Mouse (Mus musculus) heart, embryonic 15.5 days (tissue): ENCODE measurements at regions not wholly inside any gene's neighbourhood (a gene's known extent, or its start where the extent isn't known, plus 50 kb on each side); places are given as distances from the start of the nearest gene placed in this dataset.
A peak's percentile ranks its signal among the peaks of the same experiment; 100 is the strongest.

ENCODE experiments used
- ATAC-seq: fragments of 200-750 bp; cut with Nextera tagmentation; replicated peaks from 2 replicates; pipeline ENCODE4 v1.8.0; 2017; ENCODE audit warnings: low read depth, moderate TSS enrichment; ENCODE audit not compliant: insufficient number of reproducible peaks, insufficient read depth, low FRiP score
- H3K27ac ChIP-seq: fragments of 300-500 bp; sonication (generic); 2 replicates; pipeline ENCODE4 v1.5.1; 2015; ENCODE audit warnings: mild to moderate bottlenecking, inconsistent platforms
- H3K27me3 ChIP-seq: fragments of 300-500 bp; sonication (generic); 2 replicates; pipeline ENCODE4 v1.6.1; 2015; ENCODE audit warnings: inconsistent platforms
- H3K36me3 ChIP-seq: fragments of 300-500 bp; sonication (generic); 2 replicates; pipeline ENCODE4 v1.6.1; 2015; ENCODE audit warnings: mild to moderate bottlenecking, inconsistent platforms
- H3K4me1 ChIP-seq: fragments of 300-500 bp; sonication (generic); replicated peaks from 2 replicates; pipeline ENCODE4 v1.6.1; 2015; ENCODE audit warnings: inconsistent platforms
- H3K4me2 ChIP-seq: fragments of 300-500 bp; sonication (generic); 2 replicates; pipeline ENCODE4 v1.6.1; 2015; ENCODE audit warnings: inconsistent platforms, mild to moderate bottlenecking, moderate library complexity
- H3K4me3 ChIP-seq: fragments of 300-500 bp; sonication (generic); 2 replicates; pipeline ENCODE4 v1.5.1; 2015; ENCODE audit warnings: mild to moderate bottlenecking, inconsistent platforms
- H3K9ac ChIP-seq: fragments of 300-500 bp; sonication (generic); 2 replicates; pipeline ENCODE4 v1.6.1; 2015; ENCODE audit warnings: mild to moderate bottlenecking, inconsistent platforms
- H3K9me3 ChIP-seq: fragments of 300-500 bp; sonication (generic); replicated peaks from 2 replicates; pipeline ENCODE4 v1.6.1; 2016; ENCODE audit warnings: inconsistent platforms
- WGBS: fragments of 180-500 bp; shearing (Covaris S2); methylation state at CpG from one replicate; pipeline ENCODE4 v1.1.7; 2015; ENCODE audit warnings: mixed read lengths; 5-methylcytosine and 5-hydroxymethylcytosine counted together

GRCm38 (mm10) chr12:56234571-56234970, 111.1 kb downstream of the Mbip start:
- Histone ChIP-seq H3K9me3 (no peaks in the 10 kb centered on the region), H3K27me3 (no peaks in the 10 kb centered on the region), H3K4me3 (no peak overlapping the region), H3K36me3 (no peaks in the 10 kb centered on the region), H3K4me2 (no peak overlapping the region), H3K9ac (no peak overlapping the region), H3K27ac (no peak overlapping the region), H3K4me1 (no peaks in the 10 kb centered on the region)
- no peak for ATAC-seq
- 67% methylated on average over 6 of the region's 6 CpGs for WGBS

- ATAC-seq, result no peak
- Histone ChIP-seq H3K27me3 (no peaks in the 10 kb centered on the region), H3K4me2 (no peak overlapping the region), H3K9me3 (no peaks in the 10 kb centered on the region), H3K4me1 (no peaks in the 10 kb centered on the region), H3K27ac (no peak overlapping the region), H3K4me3 (no peak overlapping the region), H3K36me3 (no peaks in the 10 kb centered on the region), H3K9ac (no peak overlapping the region)
Measured at GRCm38 (mm10) chr12:56233209-56233608, 112.5 kb downstream of the Mbip start.

GRCm38 (mm10) chr12:56224142-56224895, 121.4 kb downstream of the Mbip start:
- Histone ChIP-seq H3K4me2 (no peak overlapping the region), H3K4me1 (no peaks in the 10 kb centered on the region), H3K9me3 (no peaks in the 10 kb centered on the region), H3K4me3 (no peak overlapping the region), H3K36me3 (no peaks in the 10 kb centered on the region), H3K27ac (no peak overlapping the region), H3K27me3 (no peaks in the 10 kb centered on the region), H3K9ac (no peak overlapping the region)
- no peak for ATAC-seq
- WGBS, result 78% methylated on average over 3 of the region's 3 CpGs

GRCm38 (mm10) chr12:56193524-56193923, 152.2 kb downstream of the Mbip start:
- peak; percentile 50; the same call in 1 of the 2 replicates for ATAC-seq
- Histone ChIP-seq H3K4me1 (no peaks in the 10 kb centered on the region), H3K9ac (no peak overlapping the region), H3K36me3 (no peaks in the 10 kb centered on the region), H3K9me3 (no peaks in the 10 kb centered on the region), H3K27ac (no peak overlapping the region), H3K4me3 (no peak overlapping the region), H3K27me3 (no peaks in the 10 kb centered on the region), H3K4me2 (no peak overlapping the region)
- 51% methylated on average over 3 of the region's 3 CpGs for WGBS

GRCm38 (mm10) chr12:56189562-56189961, 156.1 kb downstream of the Mbip start:
- no peaks in the 10 kb centered on the region for H3K36me3 ChIP-seq
- H3K4me1 ChIP-seq, result no peaks in the 10 kb centered on the region
- no peak overlapping the region for H3K4me3 ChIP-seq
- no peak for ATAC-seq
- no peak overlapping the region for H3K4me2 ChIP-seq
- H3K9me3 ChIP-seq, result no peaks in the 10 kb centered on the region
- H3K27ac ChIP-seq, result no peak overlapping the region
- no peak overlapping the region for H3K9ac ChIP-seq
- 87% methylated on average over 12 of the region's 12 CpGs for WGBS
- H3K27me3 ChIP-seq, result no peaks in the 10 kb centered on the region

GRCm38 (mm10) chr12:56160736-56161135, 185.0 kb downstream of the Mbip start:
- Histone ChIP-seq H3K9ac (no peak overlapping the region), H3K27ac (no peak overlapping the region), H3K4me3 (no peak overlapping the region), H3K27me3 (no peaks in the 10 kb centered on the region), H3K4me2 (no peak overlapping the region), H3K36me3 (no peaks in the 10 kb centered on the region), H3K4me1 (no peaks in the 10 kb centered on the region), H3K9me3 (no peaks in the 10 kb centered on the region)
- WGBS, result 73% methylated on average over 3 of the region's 3 CpGs
- no peak for ATAC-seq

GRCm38 (mm10) chr12:56144359-56144758, 201.3 kb downstream of the Mbip start:
- WGBS, result 51% methylated on average over 1 of the region's 1 CpGs
- H3K9me3 ChIP-seq, result no peaks in the 10 kb centered on the region
- H3K36me3 ChIP-seq, result no peaks in the 10 kb centered on the region
- no peaks in the 10 kb centered on the region for H3K4me1 ChIP-seq
- ATAC-seq, result no peak
- no peak overlapping the region for H3K27ac ChIP-seq
- no peak overlapping the region for H3K9ac ChIP-seq
- H3K4me2 ChIP-seq, result no peak overlapping the region
- no peaks in the 10 kb centered on the region for H3K27me3 ChIP-seq
- no peak overlapping the region for H3K4me3 ChIP-seq

- Histone ChIP-seq H3K9ac (no peak overlapping the region), H3K4me1 (no peaks in the 10 kb centered on the region), H3K4me3 (no peak overlapping the region), H3K27ac (no peak overlapping the region), H3K36me3 (no peaks in the 10 kb centered on the region), H3K4me2 (no peak overlapping the region), H3K27me3 (no peaks in the 10 kb centered on the region), H3K9me3 (no peaks in the 10 kb centered on the region)
- ATAC-seq, result no peak
- WGBS, result 54% methylated on average over 2 of the region's 2 CpGs
Measured at GRCm38 (mm10) chr12:56143789-56144188, 201.9 kb downstream of the Mbip start.

- Histone ChIP-seq H3K4me1 (no peaks in the 10 kb centered on the region), H3K27ac (no peak overlapping the region), H3K9me3 (no peaks in the 10 kb centered on the region), H3K4me2 (no peak overlapping the region), H3K4me3 (no peak overlapping the region), H3K36me3 (no peaks in the 10 kb centered on the region), H3K27me3 (no peaks in the 10 kb centered on the region), H3K9ac (no peak overlapping the region)
- 81% methylated on average over 4 of the region's 4 CpGs for WGBS
- ATAC-seq, result no peak
Measured at GRCm38 (mm10) chr12:56114446-56114845, 231.2 kb downstream of the Mbip start.

- Histone ChIP-seq H3K36me3 (no peaks in the 10 kb centered on the region), H3K9ac (no peak overlapping the region), H3K9me3 (no peaks in the 10 kb centered on the region), H3K4me1 (no peaks in the 10 kb centered on the region), H3K4me2 (no peak overlapping the region), H3K27me3 (no peaks in the 10 kb centered on the region), H3K4me3 (no peak overlapping the region), H3K27ac (no peak overlapping the region)
- no peak for ATAC-seq
Measured at GRCm38 (mm10) chr12:56081406-56081805, 245.3 kb downstream of the Brms1l start.

GRCm38 (mm10) chr12:56064183-56064582, 228.1 kb downstream of the Brms1l start:
- Histone ChIP-seq H3K9me3 (no peaks in the 10 kb centered on the region), H3K36me3 (no peaks in the 10 kb centered on the region), H3K27ac (no peak overlapping the region), H3K4me2 (no peak overlapping the region), H3K9ac (no peak overlapping the region), H3K4me1 (no peaks in the 10 kb centered on the region), H3K27me3 (no peaks in the 10 kb centered on the region), H3K4me3 (no peak overlapping the region)
- ATAC-seq, result no peak
- WGBS, result 82% methylated on average over 7 of the region's 7 CpGs

- Histone ChIP-seq H3K4me3 (no peak overlapping the region), H3K9me3 (no peaks in the 10 kb centered on the region), H3K9ac (no peak overlapping the region), H3K36me3 (no peaks in the 10 kb centered on the region), H3K4me2 (no peak overlapping the region), H3K27ac (no peak overlapping the region), H3K4me1 (no peaks in the 10 kb centered on the region), H3K27me3 (no peaks in the 10 kb centered on the region)
- no peak for ATAC-seq
- 60% methylated on average over 10 of the region's 10 CpGs for WGBS
Measured at GRCm38 (mm10) chr12:56058876-56059275, 222.8 kb downstream of the Brms1l start.
